Comparison of ENCODE assay signal across 8 mouse cellular contexts in genomic region chr11:70432048-70432894, GRCm38 (mm10). TPM values are rescaled to one million over a fixed set of nuclear protein-coding genes. Genes with fewer than 3 reads are reported as not detected.
DNase-seq lines count a peak whose midpoint lies in the region; ATAC-seq lines count a peak whose summit lies in the region.

Gene Arrb2, plus strand, starts transcription at chr11:70432635.

- 2% methylated on average over 56 of the region's 75 CpGs for WGBS in hindbrain, embryonic 12.5 days

- peaks cover 17% of the 10 kb centered on the region for H3K36me3 ChIP-seq in hindbrain, embryonic 12.5 days

- peak within 1 kb of the TSS; percentile 80 for H3K9ac ChIP-seq in hindbrain, embryonic 12.5 days

- peak within 1 kb of the TSS; percentile 71 for H3K4me3 ChIP-seq in hindbrain, embryonic 12.5 days

- H3K27ac ChIP-seq in hindbrain, embryonic 12.5 days = peak within 1 kb of the TSS; percentile 93

- H3K9me3 ChIP-seq in hindbrain, embryonic 12.5 days (replicated peaks) = no peaks in the 10 kb centered on the region

- H3K4me2 ChIP-seq in hindbrain, embryonic 12.5 days (replicated peaks) = peak within 1 kb of the TSS; percentile 62

- ATAC-seq in hindbrain, embryonic 12.5 days (ENCODE audit: low FRiP score) = peak; percentile 94

- DNase-seq in NIH3T3 (ENCODE audit: low read depth) = peak; percentile 99
- peak; percentile 99 to 100 for DNase-seq in cerebellum, postnatal 10 days
- DNase-seq in frontal cortex, postnatal 10 days (ENCODE audit: low spot score in 2 of 2) = peak; percentile 98
- DNase-seq in layer of hippocampus, postnatal 14 days (ENCODE audit: low spot score in 2 of 2) = peak; percentile 97 to 99
- DNase-seq in lung, postnatal 14 days = peak; percentile 99
- peak; percentile 91 for DNase-seq in retina, adult 2 months (ENCODE audit: low read depth, low spot score)
- peak; percentile 99 to 100 for DNase-seq in thymus, postnatal 36 days

- H3K4me1 ChIP-seq in hindbrain, embryonic 12.5 days = peaks cover 30% of the 10 kb centered on the region

- no peaks in the 10 kb centered on the region for H3K27me3 ChIP-seq in hindbrain, embryonic 12.5 days

RNA-seq across cellular contexts. Expression of gene Arrb2, which starts in this region (rescaled TPM):
- polyA plus RNA-seq in hindbrain, embryonic 12.5 days (2016; fragmentation: Nextera tagmentation; extraction: Ambion mirVana) = 36.5 and 36.8 TPM in 2 replicates
- total RNA-seq in layer of hippocampus, postnatal 14 days (2021) = 10 to 100 TPM; 94.0 to 95.9 TPM

Comparison
In these comparisons a context has a peak if more than half of its experiments do, and no peak if none do; other contexts are left out.
1. Peak in every context shown above with its lines: DNase-seq, ATAC-seq, H3K4me3 ChIP-seq and H3K27ac ChIP-seq.